Mouse (Mus musculus) cortical plate, adult 2 months (tissue): ENCODE measurements around the gene Mosmo. TPM values are rescaled to one million over a fixed set of nuclear protein-coding genes. Genes with fewer than 3 reads are reported as not detected.
A peak's percentile ranks its signal among the peaks of the same experiment; 100 is the strongest.

ENCODE experiments used
- H3K27ac ChIP-seq: fragments of 200-500 bp; 2 replicates; pipeline ENCODE4 v1.5.1; 2012; ENCODE audit warnings: low read length, control low read depth, inconsistent platforms; ENCODE audit not compliant: insufficient read depth
- H3K4me1 ChIP-seq: fragments of 200-500 bp; 2 replicates; pipeline ENCODE4 v1.6.1; 2011; ENCODE audit warnings: low read length; ENCODE audit not compliant: control insufficient read depth, insufficient read depth
- H3K4me3 ChIP-seq: fragments of 200-500 bp; 2 replicates; pipeline ENCODE4 v1.5.1; 2011; ENCODE audit warnings: mild to moderate bottlenecking, low read length, control low read depth; ENCODE audit not compliant: insufficient read depth
- CTCF ChIP-seq: fragments of 200-500 bp; IDR thresholded peaks from 2 replicates; pipeline ENCODE4 v1.5.1; 2011; ENCODE audit warnings: mild to moderate bottlenecking, control low read depth, low read length; ENCODE audit not compliant: insufficient read depth; ENCODE audit errors: extremely low read depth
- POLR2A ChIP-seq: fragments of 200-500 bp; IDR thresholded peaks from 2 replicates; pipeline ENCODE4 v1.6.1; 2011; ENCODE audit warnings: mild to moderate bottlenecking, low read length, control low read depth; ENCODE audit not compliant: insufficient read depth; ENCODE audit errors: extremely low read depth
- polyA plus RNA-seq: library from polyadenylated mRNA; depleted of rRNA; stranded (reverse); fragments of >200 nt; gene quantifications from 2 replicates; pipeline ENCODE4 v1.2.3, GENCODE M21; 2012; rRNA removed

Mosmo gene
- polyA plus RNA-seq, 1 experiment = 37.0 TPM

DNA sequence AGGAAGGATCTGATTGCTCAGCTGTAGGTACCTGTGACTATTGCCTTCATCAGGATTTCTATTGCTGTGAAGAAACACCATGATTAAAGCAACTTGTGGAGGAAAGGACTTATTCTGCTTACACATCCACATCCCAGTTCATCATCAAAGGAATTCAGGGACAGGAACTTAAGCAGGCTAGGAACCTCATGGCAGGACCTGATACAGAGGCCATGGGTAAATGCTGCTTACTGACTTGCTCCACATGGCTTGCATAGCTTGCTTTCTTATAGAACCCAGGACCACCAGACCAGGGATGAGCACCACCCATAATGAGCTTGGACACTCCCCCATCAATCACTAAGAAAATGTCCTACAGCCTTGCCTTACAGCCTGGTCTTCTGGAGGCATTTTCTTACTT is 71.1 kb downstream of the Mosmo start:
- Histone ChIP-seq H3K27ac (no peak overlapping the region), H3K4me3 (no peak overlapping the region), H3K4me1 (peaks cover 2% of the 10 kb centered on the region)
- TF ChIP-seq CTCF (no peak), POLR2A (no peak)

DNA sequence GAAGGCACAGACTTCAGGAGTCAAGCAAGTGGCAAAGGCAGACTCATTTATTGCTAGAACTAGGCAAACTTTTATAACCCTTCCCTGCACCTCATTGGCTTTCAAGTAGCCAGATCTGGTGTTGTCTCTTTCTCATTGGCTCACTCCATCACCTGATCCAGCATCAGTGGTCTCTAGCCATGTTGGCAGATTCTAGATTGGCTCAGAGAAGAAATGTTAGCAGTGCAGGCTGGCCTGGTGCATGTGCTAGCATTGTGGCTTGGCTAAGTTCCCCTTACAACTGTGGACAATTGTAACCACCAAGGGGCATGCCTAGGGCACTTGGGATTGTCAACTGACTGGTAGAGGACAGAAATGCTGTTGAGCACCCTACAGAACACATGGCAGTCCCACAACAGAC is 73.9 kb downstream of the Mosmo start:
- H3K27ac ChIP-seq = no peak overlapping the region
- TF ChIP-seq POLR2A = no peak
- TF ChIP-seq CTCF = no peak
- H3K4me3 ChIP-seq = no peak overlapping the region
- peaks cover 2% of the 10 kb centered on the region for H3K4me1 ChIP-seq

DNA sequence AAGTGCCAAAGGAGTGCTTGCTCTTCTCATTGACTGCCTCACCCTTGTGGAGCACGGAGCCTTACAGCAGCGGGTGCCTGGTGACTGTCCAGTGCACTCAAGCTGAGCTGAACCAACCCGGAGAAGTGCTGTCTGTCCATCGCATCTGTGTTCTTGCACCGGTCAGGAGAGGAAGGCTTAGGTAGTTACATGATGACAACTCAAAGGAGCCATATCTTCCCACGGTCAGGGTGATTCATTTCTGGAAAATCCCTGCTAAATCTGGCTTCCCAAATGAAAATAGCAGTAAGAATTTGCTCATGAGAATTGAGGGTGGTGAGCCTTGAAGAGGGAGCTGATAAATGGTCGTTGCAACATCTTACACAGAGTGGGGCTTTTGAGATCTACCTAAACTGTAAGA is 74.5 kb downstream of the Mosmo start:
- Histone ChIP-seq H3K4me1 (peaks cover 2% of the 10 kb centered on the region), H3K27ac (no peak overlapping the region), H3K4me3 (no peak overlapping the region)
- no peak for TF ChIP-seq CTCF
- no peak for TF ChIP-seq POLR2A

DNA sequence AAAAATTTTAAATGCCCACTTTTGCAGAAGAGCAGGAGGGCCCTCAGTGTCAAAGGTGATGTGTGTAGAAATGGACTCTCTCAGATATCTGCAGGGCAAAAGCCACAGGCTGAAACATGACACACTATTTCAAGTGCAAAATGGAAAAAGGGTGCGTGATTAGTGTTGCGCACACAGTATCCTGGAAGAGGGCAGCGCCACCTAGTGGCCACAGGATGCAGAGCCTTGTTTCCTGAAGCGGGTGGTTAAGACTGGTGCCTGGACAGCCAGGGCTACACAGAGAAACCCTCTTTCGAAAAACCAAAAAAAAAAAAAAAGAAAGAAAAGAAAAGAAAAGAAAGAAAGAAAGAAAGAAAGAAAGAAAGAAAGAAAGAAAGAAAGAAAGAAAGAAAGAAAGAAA is 77.3 kb downstream of the Mosmo start:
- no peak overlapping the region for H3K4me3 ChIP-seq
- TF ChIP-seq POLR2A = no peak
- TF ChIP-seq CTCF = peak; percentile 93
- peaks cover 2% of the 10 kb centered on the region for H3K4me1 ChIP-seq
- H3K27ac ChIP-seq = no peak overlapping the region

DNA sequence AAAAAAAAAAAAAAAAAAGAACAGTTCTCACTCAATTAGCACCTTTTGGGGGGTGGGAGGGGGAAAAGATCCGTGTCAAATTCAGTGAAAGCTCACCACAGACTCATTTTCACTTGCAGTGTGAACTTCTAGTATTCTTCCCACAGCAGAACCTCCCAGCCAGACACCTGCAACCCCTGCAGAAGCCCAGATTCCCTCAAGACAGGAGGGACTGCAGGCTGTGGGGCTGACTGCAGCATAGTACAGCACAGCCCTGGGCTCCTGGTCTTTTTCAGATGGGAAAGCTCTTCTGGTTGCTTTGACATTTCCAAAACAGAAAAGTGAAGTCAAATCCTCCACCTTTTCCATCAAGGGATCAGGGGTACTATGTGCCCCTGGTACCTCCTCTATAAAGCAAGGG is 90.0 kb downstream of the Mosmo start:
- H3K27ac ChIP-seq = no peak overlapping the region
- H3K4me3 ChIP-seq = no peak overlapping the region
- H3K4me1 ChIP-seq = no peaks in the 10 kb centered on the region
- TF ChIP-seq POLR2A = no peak
- TF ChIP-seq CTCF = no peak

DNA sequence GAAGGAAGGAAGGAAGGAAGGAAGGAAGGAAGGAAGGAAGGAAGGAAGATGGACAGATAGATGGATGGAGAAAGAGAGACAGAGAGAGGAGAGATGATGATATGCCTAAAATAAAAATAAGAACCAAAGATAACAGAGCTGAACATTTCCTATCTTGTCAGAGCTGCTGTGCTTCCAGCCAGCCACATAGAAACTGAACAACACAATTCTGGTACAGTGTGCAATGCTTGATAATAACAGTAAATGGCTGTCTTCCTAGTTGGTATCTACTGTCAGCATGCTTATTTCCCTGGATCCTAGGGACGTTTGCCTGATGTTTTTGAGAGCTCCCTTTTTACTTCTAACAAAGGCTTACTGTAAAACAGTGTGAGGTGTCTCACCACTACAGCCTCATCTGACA is 94.0 kb downstream of the Mosmo start:
- Histone ChIP-seq H3K4me1 (no peaks in the 10 kb centered on the region), H3K27ac (no peak overlapping the region), H3K4me3 (no peak overlapping the region)
- no peak for TF ChIP-seq POLR2A
- TF ChIP-seq CTCF = no peak

DNA sequence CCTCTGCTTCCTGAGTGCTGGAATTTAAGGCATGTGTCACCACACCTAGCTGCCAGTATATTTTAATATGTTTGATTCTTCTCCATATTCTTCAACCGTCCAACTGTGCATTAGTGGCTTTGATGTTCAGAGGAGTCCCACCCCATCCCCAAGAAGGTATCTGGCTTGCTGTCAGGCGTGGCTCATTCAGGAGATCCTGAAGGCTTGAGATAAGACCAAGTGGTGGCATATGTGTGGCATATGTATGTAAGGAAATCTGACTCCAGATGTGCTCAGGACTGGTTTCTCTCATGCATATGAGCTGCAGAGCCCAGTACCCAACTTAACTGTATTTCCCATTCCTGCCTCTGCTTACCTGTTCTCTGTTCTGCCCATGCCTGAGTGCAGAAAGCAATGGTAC is 100.6 kb downstream of the Mosmo start:
- TF ChIP-seq CTCF (no peak), POLR2A (no peak)
- Histone ChIP-seq H3K4me3 (no peak overlapping the region), H3K27ac (no peak overlapping the region), H3K4me1 (no peaks in the 10 kb centered on the region)

Other genes with a start within 250 kb of the Mosmo start
- gene Uqcrc2, start 42.4 kb upstream of the Mosmo start, polyA plus RNA-seq = 205 and 211 TPM in 2 replicates
- 0.17 and 0.25 TPM in 2 replicates for gene Pdzd9, start 7.3 kb upstream of the Mosmo start, polyA plus RNA-seq
- 10.3 and 13.4 TPM in 2 replicates for gene Vwa3a, start 61.7 kb downstream of the Mosmo start, polyA plus RNA-seq
- not detected in 2 replicates for gene Gm5737, start 134.7 kb downstream of the Mosmo start, polyA plus RNA-seq
- gene Eef2k, start 165.2 kb downstream of the Mosmo start, polyA plus RNA-seq = 33.8 and 36.2 TPM in 2 replicates
- 25.9 and 28.0 TPM in 2 replicates for gene Polr3e, start 240.1 kb downstream of the Mosmo start, polyA plus RNA-seq